Mouse (Mus musculus): Measurements from ENCODE around the gene Knop1. TPM values are rescaled to one million over a fixed set of nuclear protein-coding genes. Genes with fewer than 3 reads are reported as not detected.

The Knop1 gene
- polyA plus RNA-seq, 1 experiment from 2014 or later, result 89.8 TPM

- Histone ChIP-seq H3K4me1 (ENCODE audit: insufficient read depth) (peaks cover 13% of the 10 kb centered on the region; the same call in 1 of the 2 replicates), H3K9me3 (ENCODE audit: low read depth, low read length) (no peaks in the 10 kb centered on the region), H3K27me3 (ENCODE audit: insufficient read depth, low read length) (no peaks in the 10 kb centered on the region), H3K4me3 (ENCODE audit: low read depth, low read length) (no peak overlapping the region), H3K36me3 (ENCODE audit: insufficient read depth) (no peaks in the 10 kb centered on the region), H3K27ac (ENCODE audit: low read depth) (peak overlapping the region; percentile 42; the same call in 1 of the 2 replicates), H3K9ac (no peak overlapping the region), H3K4me2 (no peak overlapping the region)
- ATAC-seq (ENCODE audit: insufficient read depth) (0 out of 2 replicates have a peak, but pooled peaks have one; percentile 16), DNase-seq (peak; percentile 67)
- WGBS, result 14% methylated on average over 3 of the region's 3 CpGs
- no peak for TF ChIP-seq CTCF (IDR thresholded peaks at IDR 0.05; ENCODE audit: low read depth)
Observed at GRCm38 (mm10) chr7:118889046-118889680, 33.1 kb upstream of the Knop1 start.

- no peaks in the 10 kb centered on the region for H3K27me3 ChIP-seq (ENCODE audit: insufficient read depth, low read length)
- TF ChIP-seq CTCF (IDR thresholded peaks at IDR 0.05; ENCODE audit: low read depth), result no peak
- H3K4me1 ChIP-seq (ENCODE audit: insufficient read depth), result peaks cover 13% of the 10 kb centered on the region; the same call in 1 of the 2 replicates
- H3K4me3 ChIP-seq (ENCODE audit: low read depth, low read length), result no peak overlapping the region
- DNase-seq, result peak; percentile 67
- no peaks in the 10 kb centered on the region for H3K9me3 ChIP-seq (ENCODE audit: low read depth, low read length)
- peak overlapping the region; percentile 83 for H3K27ac ChIP-seq (ENCODE audit: low read depth)
- ATAC-seq (ENCODE audit: insufficient read depth), result peak; percentile 76
- H3K4me2 ChIP-seq, result no peak overlapping the region
- WGBS, result 41% methylated on average over 6 of the region's 6 CpGs
- H3K36me3 ChIP-seq (ENCODE audit: insufficient read depth), result no peaks in the 10 kb centered on the region
- H3K9ac ChIP-seq, result no peak overlapping the region
Observed at GRCm38 (mm10) chr7:118887303-118888055, 31.4 kb upstream of the Knop1 start.

DNA sequence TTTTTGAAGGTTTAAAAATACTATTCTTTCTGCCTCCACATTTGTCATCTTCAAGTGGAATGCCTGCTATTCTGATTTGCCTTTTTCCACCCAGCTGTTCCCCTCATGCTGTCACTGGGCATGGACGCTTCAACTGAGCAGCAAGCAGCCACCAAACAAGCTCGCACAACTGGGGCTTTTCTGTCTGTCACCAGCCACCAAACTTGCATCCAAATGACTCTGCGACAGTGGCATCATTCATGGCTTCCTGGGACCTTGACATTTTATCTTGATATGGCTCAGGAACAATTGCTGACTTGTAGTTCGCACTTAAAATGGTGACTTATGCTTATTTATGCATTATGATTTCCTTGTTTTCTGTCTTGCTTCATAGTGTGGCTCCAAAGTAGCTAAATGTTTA lies 28.9 kb upstream of the Knop1 start:
- no peak for TF ChIP-seq CTCF (IDR thresholded peaks at IDR 0.05; ENCODE audit: low read depth)
- Histone ChIP-seq H3K9ac (no peak overlapping the region), H3K4me3 (ENCODE audit: low read depth, low read length) (no peak overlapping the region), H3K27ac (ENCODE audit: low read depth) (no peak overlapping the region), H3K27me3 (ENCODE audit: insufficient read depth, low read length) (no peaks in the 10 kb centered on the region), H3K4me2 (no peak overlapping the region), H3K9me3 (ENCODE audit: low read depth, low read length) (no peaks in the 10 kb centered on the region), H3K4me1 (ENCODE audit: insufficient read depth) (peaks cover 13% of the 10 kb centered on the region; the same call in 1 of the 2 replicates), H3K36me3 (ENCODE audit: insufficient read depth) (no peaks in the 10 kb centered on the region)
- ATAC-seq (ENCODE audit: insufficient read depth) (no peak), DNase-seq (no peak)
- 71% methylated on average over 4 of the region's 4 CpGs for WGBS

DNA sequence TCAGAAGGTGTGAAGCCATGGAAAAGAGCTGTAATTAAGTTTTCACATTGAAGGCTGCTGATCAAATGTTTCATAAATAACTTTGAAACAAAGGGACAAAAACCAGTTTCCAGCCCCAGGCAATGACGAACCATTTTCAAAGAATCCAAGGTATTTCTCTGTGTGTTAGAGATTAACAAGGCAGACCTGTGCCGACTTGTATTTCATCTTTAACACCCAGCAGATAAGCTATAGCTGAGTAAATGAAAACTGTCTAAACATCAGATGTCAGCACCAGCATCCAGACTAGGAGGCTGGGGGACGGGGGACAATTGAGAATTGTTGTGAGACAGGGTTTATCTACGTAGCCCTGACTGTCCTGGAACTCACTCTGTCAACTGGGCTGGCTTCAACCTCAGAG lies 27.9 kb upstream of the Knop1 start:
- TF ChIP-seq CTCF (IDR thresholded peaks at IDR 0.05; ENCODE audit: low read depth), result no peak
- ATAC-seq (ENCODE audit: insufficient read depth) (no peak), DNase-seq (no peak)
- no peak overlapping the region for H3K4me3 ChIP-seq (ENCODE audit: low read depth, low read length)
- peak overlapping the region; percentile 26; the same call in 1 of the 2 replicates for H3K27ac ChIP-seq (ENCODE audit: low read depth)
- WGBS, result 45% methylated on average over 4 of the region's 4 CpGs
- no peaks in the 10 kb centered on the region for H3K27me3 ChIP-seq (ENCODE audit: insufficient read depth, low read length)
- H3K9ac ChIP-seq, result no peak overlapping the region
- no peak overlapping the region for H3K4me2 ChIP-seq
- no peaks in the 10 kb centered on the region for H3K36me3 ChIP-seq (ENCODE audit: insufficient read depth)
- H3K9me3 ChIP-seq (ENCODE audit: low read depth, low read length), result no peaks in the 10 kb centered on the region
- 0 out of 2 replicates have a peak, but pooled peaks cover 9% of the 10 kb centered on the region for H3K4me1 ChIP-seq (ENCODE audit: insufficient read depth)

DNA sequence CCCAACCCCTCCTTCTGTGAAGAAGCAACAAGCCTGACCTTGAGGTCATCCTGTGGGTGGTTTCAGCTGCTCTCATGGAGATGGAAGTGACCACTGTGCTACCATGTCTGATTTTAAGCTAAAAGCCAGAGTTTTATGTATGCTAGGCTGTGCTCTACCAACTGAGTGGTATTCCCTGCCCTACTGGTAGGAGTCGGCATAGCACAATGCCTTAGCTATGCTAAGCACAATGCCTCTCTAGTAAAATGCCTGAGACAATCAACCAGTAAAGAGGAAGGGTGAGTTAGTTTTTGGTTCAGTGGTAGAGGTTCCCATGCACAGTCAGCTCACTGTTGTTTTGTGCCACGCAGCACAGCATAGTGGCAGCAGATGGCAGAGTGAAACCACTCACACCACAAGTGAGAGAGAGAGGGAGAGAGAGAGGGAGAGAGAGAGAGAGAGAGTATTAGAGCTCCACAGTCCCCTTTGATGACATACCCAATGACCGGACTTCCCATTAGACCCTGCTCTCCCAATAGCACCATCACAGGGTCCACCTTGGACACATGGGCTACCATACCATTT lies 23.5 kb upstream of the Knop1 start:
- ATAC-seq (ENCODE audit: insufficient read depth) (no peak), DNase-seq (no peak)
- Histone ChIP-seq H3K9me3 (ENCODE audit: low read depth, low read length) (no peaks in the 10 kb centered on the region), H3K4me3 (ENCODE audit: low read depth, low read length) (no peak overlapping the region), H3K4me1 (ENCODE audit: insufficient read depth) (no peaks in the 10 kb centered on the region), H3K4me2 (no peak overlapping the region), H3K36me3 (ENCODE audit: insufficient read depth) (no peaks in the 10 kb centered on the region), H3K9ac (no peak overlapping the region), H3K27me3 (ENCODE audit: insufficient read depth, low read length) (no peaks in the 10 kb centered on the region), H3K27ac (ENCODE audit: low read depth) (no peak overlapping the region)
- 84% methylated on average over 3 of the region's 3 CpGs for WGBS
- TF ChIP-seq CTCF (IDR thresholded peaks at IDR 0.05; ENCODE audit: low read depth), result peak; percentile 30

GRCm38 (mm10) chr7:118865362-118865761 lies 9.3 kb upstream of the Knop1 start:
- Histone ChIP-seq H3K4me3 (ENCODE audit: low read depth, low read length) (no peak overlapping the region), H3K4me1 (ENCODE audit: insufficient read depth) (no peaks in the 10 kb centered on the region), H3K4me2 (no peak overlapping the region), H3K36me3 (ENCODE audit: insufficient read depth) (no peaks in the 10 kb centered on the region), H3K27ac (ENCODE audit: low read depth) (no peak overlapping the region), H3K9me3 (ENCODE audit: low read depth, low read length) (no peaks in the 10 kb centered on the region), H3K27me3 (ENCODE audit: insufficient read depth, low read length) (no peaks in the 10 kb centered on the region), H3K9ac (no peak overlapping the region)
- 62% methylated on average over 2 of the region's 2 CpGs for WGBS
- no peak for ATAC-seq (ENCODE audit: insufficient read depth)
- no peak for DNase-seq
- no peak for TF ChIP-seq CTCF (IDR thresholded peaks at IDR 0.05; ENCODE audit: low read depth)

DNA sequence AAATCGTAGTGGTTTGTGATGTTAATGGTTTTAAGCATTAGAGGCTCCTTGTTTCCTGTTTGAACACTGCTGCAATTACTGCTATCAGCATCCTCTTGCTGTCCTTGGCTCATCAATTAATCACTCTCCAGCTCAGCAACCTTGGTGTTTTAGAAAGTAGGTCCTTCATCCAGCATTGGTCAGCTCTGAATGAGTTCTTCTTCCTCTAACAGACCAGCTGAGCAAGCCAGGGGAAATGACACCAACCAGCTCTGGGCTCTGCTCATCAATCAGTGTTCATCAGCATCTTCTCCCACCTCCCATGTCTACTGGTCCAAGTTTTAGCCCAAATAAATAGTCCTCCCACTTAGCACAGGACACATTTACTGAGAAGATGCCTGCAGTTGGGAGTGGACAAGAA lies 2.6 kb upstream of the Knop1 start:
- H3K27me3 ChIP-seq (ENCODE audit: insufficient read depth, low read length), result no peaks in the 10 kb centered on the region
- WGBS, result 70% methylated on average over 1 of the region's 1 CpGs
- no peak for ATAC-seq (ENCODE audit: insufficient read depth)

More for the DNA sequence above, 2.6 kb upstream of the Knop1 start:
- Histone ChIP-seq H3K4me1 (ENCODE audit: insufficient read depth) (peaks cover 2% of the 10 kb centered on the region; the same call in 1 of the 2 replicates), H3K9me3 (ENCODE audit: low read depth, low read length) (no peaks in the 10 kb centered on the region), H3K4me2 (no peak overlapping the region), H3K36me3 (ENCODE audit: insufficient read depth) (peaks cover under 1% of the 10 kb centered on the region; the same call in 1 of the 2 replicates), H3K27ac (ENCODE audit: low read depth) (no peak overlapping the region), H3K4me3 (ENCODE audit: low read depth, low read length) (no peak overlapping the region), H3K9ac (no peak overlapping the region)
- TF ChIP-seq CTCF (IDR thresholded peaks at IDR 0.05; ENCODE audit: low read depth), result no peak
- no peak for DNase-seq
